Mouse (Mus musculus) megakaryocyte, embryonic 14.5 days (primary cell): ENCODE results near the gene Flcn.

Experiments
- FLI1 ChIP-seq: IDR thresholded peaks from 2 replicates; pipeline ENCODE4 v1.6.1; 2012; ENCODE audit warnings: low read length, inconsistent platforms, mixed read lengths
- GATA1 ChIP-seq: IDR thresholded peaks from 3 replicates; pipeline ENCODE4 v1.6.1; 2012; ENCODE audit warnings: mixed read lengths, low read length, inconsistent platforms, borderline replicate concordance

- TF ChIP-seq GATA1 (no peak), FLI1 (no peak)
These were observed 6.3 kb downstream of the Flcn start for GRCm38 (mm10) chr11:59803516-59803915.
